Mouse (Mus musculus) cerebellum, adult 18-20 months (tissue): Measurements from ENCODE around the gene Ssbp3.

ENCODE experiments used
- DNase-seq, 2 experiments: peaks; one replicate each; pipeline ENCODE4 v3.0.0; 2021

Ssbp3 gene

GRCm38 (mm10) chr4:106988886-106989225, 78.4 kb downstream of the Ssbp3 start:
- DNase-seq = no peak

GRCm38 (mm10) chr4:106989226-106989983, 78.9 kb downstream of the Ssbp3 start:
- peak; percentile 68 to 71 for DNase-seq

- DNase-seq = peak in 1 of 2 experiments; percentile 39
These were observed 82.6 kb downstream of the Ssbp3 start for GRCm38 (mm10) chr4:106993053-106993452.

- DNase-seq = peak; percentile 58 to 71
These were observed 83.8 kb downstream of the Ssbp3 start for GRCm38 (mm10) chr4:106994252-106994651.

GRCm38 (mm10) chr4:106995069-106995468, 84.6 kb downstream of the Ssbp3 start:
- no peak for DNase-seq

GRCm38 (mm10) chr4:106995513-106995912, 85.0 kb downstream of the Ssbp3 start:
- no peak for DNase-seq

GRCm38 (mm10) chr4:106996305-106997076, 86.0 kb downstream of the Ssbp3 start:
- no peak for DNase-seq

- no peak for DNase-seq
These were observed 90.8 kb downstream of the Ssbp3 start for GRCm38 (mm10) chr4:107001259-107001810.

- DNase-seq = no peak
These were observed 91.5 kb downstream of the Ssbp3 start for GRCm38 (mm10) chr4:107001916-107002488.

GRCm38 (mm10) chr4:107002517-107003165, 92.1 kb downstream of the Ssbp3 start:
- DNase-seq = peak; percentile 73 to 79

GRCm38 (mm10) chr4:107003199-107003598, 92.7 kb downstream of the Ssbp3 start:
- peak; percentile 65 to 78 for DNase-seq

- no peak for DNase-seq
These were observed 93.3 kb downstream of the Ssbp3 start for GRCm38 (mm10) chr4:107003786-107004185.

GRCm38 (mm10) chr4:107004346-107004745, 93.8 kb downstream of the Ssbp3 start:
- DNase-seq = no peak

GRCm38 (mm10) chr4:107005166-107005565, 94.7 kb downstream of the Ssbp3 start:
- no peak for DNase-seq

- peak in 1 of 2 experiments; percentile 47 for DNase-seq
These were observed 95.7 kb downstream of the Ssbp3 start for GRCm38 (mm10) chr4:107006229-107006628.

- DNase-seq = no peak
These were observed 96.3 kb downstream of the Ssbp3 start for GRCm38 (mm10) chr4:107006807-107007206.

- DNase-seq = no peak
These were observed 96.9 kb downstream of the Ssbp3 start for GRCm38 (mm10) chr4:107007359-107007758.

GRCm38 (mm10) chr4:107008161-107008560, 97.7 kb downstream of the Ssbp3 start:
- DNase-seq = no peak

- DNase-seq = peak; percentile 71
These were observed 99.0 kb downstream of the Ssbp3 start for GRCm38 (mm10) chr4:107009548-107009947.

GRCm38 (mm10) chr4:107011325-107012004, 101.0 kb downstream of the Ssbp3 start:
- DNase-seq = no peak

- peak; percentile 41 to 59 for DNase-seq
These were observed 101.5 kb downstream of the Ssbp3 start for GRCm38 (mm10) chr4:107012005-107012478.

- peak; percentile 83 to 91 for DNase-seq
These were observed 102.1 kb downstream of the Ssbp3 start for GRCm38 (mm10) chr4:107012574-107012973.
